Mouse (Mus musculus) megakaryocyte, embryonic 14.5 days (primary cell): ENCODE data around the gene Pbxip1. TPM values are rescaled to one million over a fixed set of nuclear protein-coding genes. Genes with fewer than 3 reads are reported as not detected.

ENCODE experiments used
- H3K27me3 ChIP-seq: replicated peaks from 2 replicates; pipeline ENCODE3; 2012; ENCODE audit warnings: inconsistent platforms
- H3K36me3 ChIP-seq: replicated peaks from 2 replicates; pipeline ENCODE3; 2012; ENCODE audit warnings: low read length, inconsistent platforms, mixed read lengths
- H3K4me1 ChIP-seq: 2 replicates; pipeline ENCODE4 v1.6.1; 2012; ENCODE audit warnings: inconsistent platforms
- H3K4me3 ChIP-seq: replicated peaks from 2 replicates; pipeline ENCODE3; 2012; ENCODE audit warnings: moderate library complexity, mild to moderate bottlenecking, inconsistent platforms
- H3K9me3 ChIP-seq: 2 replicates; pipeline ENCODE4 v1.6.1; 2012; ENCODE audit warnings: inconsistent platforms
- FLI1 ChIP-seq: IDR thresholded peaks from 2 replicates; pipeline ENCODE4 v1.6.1; 2012; ENCODE audit warnings: low read length, inconsistent platforms, mixed read lengths
- GATA1 ChIP-seq: IDR thresholded peaks from 3 replicates; pipeline ENCODE4 v1.6.1; 2012; ENCODE audit warnings: mixed read lengths, low read length, inconsistent platforms, borderline replicate concordance
- polyA plus RNA-seq: library from polyadenylated mRNA; stranded (reverse); fragments of >175 nt; gene quantifications from 2 replicates; pipeline ENCODE4 v1.2.3, GENCODE M21; 2012; ENCODE audit warnings: low replicate concordance; ENCODE audit not compliant: insufficient read depth

Gene Pbxip1
- polyA plus RNA-seq, 1 experiment: 23.0 TPM

DNA sequence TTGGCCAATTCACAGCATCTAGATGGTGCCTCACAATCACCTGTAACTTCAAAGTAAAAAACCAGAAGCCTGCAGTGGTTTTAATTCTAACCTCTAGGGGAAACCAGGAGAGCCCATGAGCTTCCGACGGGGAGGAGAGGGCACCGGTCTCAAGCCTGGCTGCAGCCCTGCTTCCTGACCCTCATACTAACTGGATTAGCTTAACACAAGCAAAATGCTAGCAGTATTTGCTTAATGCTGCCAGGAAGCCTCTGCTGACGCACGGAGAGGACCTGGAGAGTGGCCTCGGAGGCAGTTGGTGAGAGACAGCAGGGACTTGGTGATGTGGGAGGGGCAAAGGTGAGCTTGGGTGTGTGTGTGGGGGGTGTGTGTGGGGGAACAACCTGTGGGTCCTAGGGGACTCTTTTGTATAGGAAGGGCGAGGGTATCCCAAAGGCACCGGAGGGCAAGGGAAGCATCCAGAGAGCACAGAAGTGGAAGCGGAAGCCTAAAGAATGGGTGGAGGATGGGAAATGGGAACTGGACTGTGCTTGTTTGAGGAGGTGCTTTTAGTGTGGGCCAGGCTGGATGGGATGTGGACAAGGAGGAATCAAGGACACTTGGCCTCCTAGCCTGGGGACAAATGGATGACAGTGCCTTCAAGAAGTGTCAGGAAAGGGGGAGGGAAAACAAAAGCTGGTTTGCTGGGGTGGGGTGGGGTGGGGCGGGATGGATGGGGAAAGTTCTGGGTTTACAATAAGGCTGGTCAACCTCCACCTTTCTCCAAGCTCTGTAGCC is 18.1 kb downstream of the Pbxip1 start, which contains the start of gene Pmvk:
Gene Pmvk (plus strand): TSS at position 141 of the 777 bp plus-strand sequence.
- H3K4me1 ChIP-seq: peaks cover 83% of the 10 kb centered on the region
- TF ChIP-seq FLI1 (no peak), GATA1 (no peak)
- H3K4me3 ChIP-seq: no peak within 1 kb of the TSS
- no peaks in the 10 kb centered on the region for H3K27me3 ChIP-seq
- H3K9me3 ChIP-seq: no peaks in the 10 kb centered on the region
- peaks cover 3% of the 10 kb centered on the region for H3K36me3 ChIP-seq

DNA sequence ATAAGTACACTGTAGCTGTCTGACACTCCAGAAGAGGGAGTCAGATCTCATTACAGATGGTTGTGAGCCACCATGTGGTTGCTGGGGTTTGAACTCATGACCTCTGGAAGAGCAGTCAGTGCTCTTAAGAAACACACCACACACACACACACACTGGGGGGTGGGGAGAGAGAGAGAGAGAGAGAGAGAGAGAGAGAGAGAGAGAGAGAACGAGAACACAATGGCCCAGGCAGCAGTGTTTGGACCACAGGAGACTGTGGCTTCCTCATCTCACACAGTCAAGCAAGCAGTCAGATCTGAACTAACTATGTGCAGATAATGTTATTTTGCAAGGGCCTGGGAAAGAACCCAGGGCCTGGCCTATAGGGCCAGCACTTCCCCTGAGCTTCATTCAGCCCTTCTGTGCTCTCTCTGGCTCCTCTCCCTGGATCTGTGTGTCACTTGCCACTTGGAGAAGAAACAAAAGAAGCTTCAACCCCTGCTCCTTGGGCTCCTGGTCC is 19.3 kb downstream of the Pbxip1 start:
- H3K4me1 ChIP-seq: peaks cover 83% of the 10 kb centered on the region
- no peak overlapping the region for H3K4me3 ChIP-seq
- no peak for TF ChIP-seq FLI1
- TF ChIP-seq GATA1: no peak
- peaks cover 7% of the 10 kb centered on the region for H3K36me3 ChIP-seq
- H3K27me3 ChIP-seq: no peaks in the 10 kb centered on the region
- H3K9me3 ChIP-seq: no peaks in the 10 kb centered on the region

DNA sequence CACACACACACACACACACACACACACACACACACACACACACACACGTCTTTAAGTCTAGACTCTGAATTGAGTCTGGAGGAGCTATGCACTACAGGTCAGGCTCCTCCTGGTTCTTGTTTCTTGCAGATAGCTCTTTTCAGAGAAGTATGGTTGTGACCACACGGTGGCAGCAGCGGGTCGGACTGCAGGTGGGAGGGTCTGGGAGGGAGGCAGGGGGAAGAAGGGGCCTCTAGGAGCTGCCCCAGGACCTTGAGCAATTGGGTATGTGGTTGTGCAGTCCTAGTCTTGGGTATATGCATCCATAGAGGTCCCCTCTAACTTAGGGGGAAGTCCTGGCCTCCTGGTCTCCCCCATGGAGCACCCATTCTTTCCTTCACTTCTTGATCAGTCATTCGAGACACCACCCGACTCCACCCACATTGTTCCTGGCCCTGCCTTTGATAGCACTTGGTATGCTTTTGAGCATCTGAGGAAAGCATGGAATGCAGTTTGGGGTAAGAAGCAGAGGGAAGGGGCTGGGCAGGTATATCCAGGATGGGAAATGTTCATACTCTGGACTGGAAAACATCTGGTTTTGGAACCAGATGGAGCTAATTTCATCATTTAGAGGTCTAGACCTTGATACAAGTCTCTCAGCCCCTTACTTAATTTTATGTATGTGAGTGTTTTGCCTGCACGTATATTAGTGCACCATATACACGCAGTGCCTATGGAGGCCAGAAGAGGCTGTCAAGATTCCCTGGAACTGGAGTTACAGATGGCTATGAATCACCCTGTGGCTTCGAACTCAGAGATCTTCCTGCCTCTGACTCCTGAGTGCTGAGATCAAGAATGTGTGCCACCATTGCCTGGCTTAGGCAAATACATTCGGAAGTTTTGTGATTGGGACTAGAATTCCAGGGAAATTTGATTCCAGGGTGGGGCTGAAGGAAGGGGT is 20.5 kb downstream of the Pbxip1 start:
- H3K36me3 ChIP-seq: peaks cover 16% of the 10 kb centered on the region
- H3K4me1 ChIP-seq: peaks cover 79% of the 10 kb centered on the region
- no peaks in the 10 kb centered on the region for H3K9me3 ChIP-seq
- peak overlapping the region; percentile 74 for H3K4me3 ChIP-seq
- TF ChIP-seq FLI1 (no peak), GATA1 (no peak)
- no peaks in the 10 kb centered on the region for H3K27me3 ChIP-seq

DNA sequence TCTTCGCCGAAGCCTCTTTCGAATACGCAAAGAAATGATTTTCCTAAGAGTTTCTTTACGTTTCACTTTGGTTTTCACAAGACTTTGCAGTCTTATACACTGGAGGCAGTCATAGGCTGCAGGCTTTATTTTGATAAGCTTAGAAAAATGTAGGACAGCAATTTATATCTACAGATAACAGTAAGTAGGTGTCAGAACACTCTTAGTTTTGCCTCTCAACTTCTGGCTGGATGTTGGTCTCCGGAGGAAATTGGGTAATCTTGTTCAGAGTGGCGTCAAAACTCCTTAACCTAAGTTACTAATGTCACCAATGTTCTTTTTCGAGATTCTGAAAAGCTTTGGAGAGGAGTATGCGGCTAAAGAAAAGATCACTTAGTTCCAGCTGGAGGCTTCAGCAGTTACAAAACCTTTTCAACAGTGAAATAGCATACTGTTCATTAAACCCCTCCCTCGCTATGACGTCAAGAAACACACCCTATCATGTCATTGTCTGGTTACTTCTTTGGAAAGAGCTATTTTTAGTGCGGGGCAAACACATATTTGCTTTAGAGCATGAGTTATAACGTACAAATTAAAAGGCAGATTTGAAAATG is 22.0 kb downstream of the Pbxip1 start:
- TF ChIP-seq FLI1: no peak
- no peak for TF ChIP-seq GATA1
- no peaks in the 10 kb centered on the region for H3K27me3 ChIP-seq
- H3K4me1 ChIP-seq: peaks cover 67% of the 10 kb centered on the region
- H3K4me3 ChIP-seq: peak overlapping the region; percentile 98
- H3K9me3 ChIP-seq: no peaks in the 10 kb centered on the region
- peaks cover 28% of the 10 kb centered on the region for H3K36me3 ChIP-seq

DNA sequence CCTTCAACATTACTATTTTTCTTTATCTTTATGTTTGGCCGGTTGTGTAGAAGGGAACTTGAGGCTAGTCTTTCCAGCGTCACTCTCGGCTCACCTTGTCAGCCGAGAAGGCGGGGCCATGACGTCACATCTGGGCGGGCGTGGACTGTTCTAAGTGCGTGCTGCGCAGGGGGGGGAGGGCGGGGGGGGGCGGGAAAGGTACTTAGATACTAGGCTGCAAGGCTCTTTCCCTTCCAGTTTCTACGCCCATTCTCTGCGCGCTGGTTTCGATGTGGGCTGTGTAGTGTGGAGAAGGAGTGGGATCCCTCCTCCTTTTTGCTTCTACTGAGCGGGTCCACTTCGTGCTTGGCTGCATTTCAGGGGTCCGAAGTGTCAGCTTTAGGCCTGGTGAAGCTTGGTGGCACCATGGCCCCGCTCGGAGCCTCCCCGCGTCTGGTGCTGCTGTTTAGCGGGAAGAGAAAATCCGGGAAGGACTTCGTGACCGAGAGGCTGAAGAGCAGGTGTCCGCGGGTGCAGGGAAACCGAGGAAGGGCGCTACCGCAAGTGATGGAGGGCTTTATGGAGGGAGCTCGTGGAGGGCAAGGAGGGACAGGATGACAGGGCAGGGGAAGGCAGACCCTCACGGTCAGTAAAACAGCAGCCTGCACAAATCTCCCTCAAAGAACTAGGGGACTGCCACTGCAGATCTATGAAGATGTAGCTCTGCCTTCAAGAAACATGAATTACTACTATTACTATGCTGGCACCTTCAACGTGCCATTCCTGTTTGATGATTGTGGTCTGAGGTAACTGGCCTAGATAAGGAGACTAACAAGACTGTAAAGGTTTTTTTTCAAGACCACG is 22.7 kb downstream of the Pbxip1 start:
- TF ChIP-seq GATA1 (no peak), FLI1 (no peak)
- H3K36me3 ChIP-seq: peaks cover 35% of the 10 kb centered on the region

DNA sequence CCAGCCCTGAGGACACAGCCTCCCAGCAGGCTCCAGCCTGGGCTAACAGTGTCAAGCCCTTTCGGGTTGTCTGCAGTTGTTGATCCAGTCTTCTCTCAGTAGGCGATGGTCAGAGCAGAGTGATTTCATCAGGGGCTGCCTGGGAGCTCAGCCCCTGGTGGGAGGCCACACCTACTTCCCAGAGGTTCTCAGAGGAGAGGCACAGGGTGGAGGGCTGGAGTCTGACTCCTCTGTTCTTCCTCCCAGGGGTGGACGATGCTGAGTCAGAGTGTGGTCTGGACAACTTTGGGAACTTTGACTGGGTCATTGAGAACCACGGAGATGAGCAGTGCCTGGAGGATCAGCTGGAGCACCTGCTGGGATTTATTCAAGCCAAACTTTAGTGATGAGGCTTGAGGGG is 31.8 kb downstream of the Pbxip1 start:
- Histone ChIP-seq H3K27me3 (peaks cover 2% of the 10 kb centered on the region), H3K4me1 (peaks cover 30% of the 10 kb centered on the region), H3K36me3 (peaks cover 70% of the 10 kb centered on the region), H3K4me3 (no peak overlapping the region), H3K9me3 (no peaks in the 10 kb centered on the region)
- no peak for TF ChIP-seq FLI1
- no peak for TF ChIP-seq GATA1

More for the DNA sequence above, 22.7 kb downstream of the Pbxip1 start:
- H3K27me3 ChIP-seq: no peaks in the 10 kb centered on the region
- H3K4me1 ChIP-seq: peaks cover 67% of the 10 kb centered on the region
- peak overlapping the region; percentile 98 for H3K4me3 ChIP-seq
- no peaks in the 10 kb centered on the region for H3K9me3 ChIP-seq

DNA sequence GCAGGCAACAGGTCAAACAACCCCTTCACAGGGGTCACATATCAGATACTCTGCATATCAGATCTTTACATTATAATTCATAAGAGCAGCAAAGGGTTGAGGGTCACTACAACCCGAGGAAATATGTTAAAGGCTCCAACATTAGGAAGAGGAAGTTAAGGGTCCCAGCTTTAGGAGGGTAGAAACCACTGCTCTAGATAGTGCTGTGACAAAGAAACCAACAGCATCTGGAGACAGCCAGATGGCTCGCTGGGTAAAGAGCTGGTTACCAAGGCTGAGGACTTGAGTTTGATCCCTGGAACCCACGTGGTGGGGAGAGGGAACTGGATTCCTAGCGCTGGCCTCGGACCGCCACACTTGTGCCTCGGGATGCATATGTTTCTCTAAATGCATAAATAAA is 35.8 kb downstream of the Pbxip1 start:
- Histone ChIP-seq H3K4me3 (no peak overlapping the region), H3K36me3 (peaks cover 37% of the 10 kb centered on the region)
- TF ChIP-seq GATA1 (no peak), FLI1 (no peak)

DNA sequence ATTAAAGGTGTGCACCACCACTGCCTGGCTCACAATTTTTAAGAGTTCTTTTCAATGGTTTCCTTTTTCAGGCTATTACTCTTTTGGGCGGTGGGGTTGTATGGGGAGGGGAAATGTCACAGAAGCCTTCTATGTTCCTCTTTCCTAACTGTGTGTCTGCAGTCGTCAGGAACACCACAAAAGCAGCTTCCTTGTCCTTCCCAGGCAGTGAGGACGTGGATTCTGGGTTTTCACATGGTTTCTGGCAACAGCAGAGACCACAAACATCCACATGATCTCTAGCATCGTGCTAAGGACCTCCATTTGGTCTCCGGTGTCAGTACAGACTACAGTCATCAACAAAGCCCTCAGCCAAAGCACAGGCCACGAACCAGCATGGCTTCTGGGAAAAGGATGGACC is 37.3 kb downstream of the Pbxip1 start:
- H3K9me3 ChIP-seq: no peaks in the 10 kb centered on the region
- TF ChIP-seq GATA1: no peak
- TF ChIP-seq FLI1: no peak
- H3K36me3 ChIP-seq: peaks cover 21% of the 10 kb centered on the region
- peaks cover 6% of the 10 kb centered on the region for H3K27me3 ChIP-seq
- H3K4me1 ChIP-seq: peaks cover 22% of the 10 kb centered on the region
- H3K4me3 ChIP-seq: no peak overlapping the region

More for the DNA sequence above, 35.8 kb downstream of the Pbxip1 start:
- Histone ChIP-seq H3K4me1 (peaks cover 29% of the 10 kb centered on the region), H3K27me3 (peaks cover 2% of the 10 kb centered on the region), H3K9me3 (no peaks in the 10 kb centered on the region)

DNA sequence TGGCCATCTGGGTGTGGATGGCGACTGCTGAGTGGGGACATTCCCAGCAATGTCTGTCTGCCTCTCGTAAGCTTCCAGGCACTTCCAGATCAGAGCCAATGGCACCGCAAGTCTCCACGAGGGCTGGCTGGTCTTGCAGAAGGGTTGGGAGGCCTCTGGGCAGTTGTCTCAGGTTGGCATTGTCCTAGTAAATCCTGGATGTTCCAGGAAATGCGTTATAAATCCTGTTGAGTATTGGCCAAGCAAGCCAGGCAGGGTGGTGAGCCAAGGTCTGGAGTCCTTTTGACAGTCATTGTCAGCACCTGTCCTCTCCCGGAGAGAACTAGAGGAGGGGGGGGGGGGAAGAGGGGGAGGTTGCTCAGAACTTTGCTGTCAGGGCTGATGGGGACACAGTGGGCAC is 42.5 kb downstream of the Pbxip1 start:
- Histone ChIP-seq H3K27me3 (peaks cover 14% of the 10 kb centered on the region), H3K9me3 (no peaks in the 10 kb centered on the region), H3K4me1 (peaks cover 21% of the 10 kb centered on the region), H3K36me3 (no peaks in the 10 kb centered on the region), H3K4me3 (no peak overlapping the region)
- TF ChIP-seq FLI1 (no peak), GATA1 (no peak)

DNA sequence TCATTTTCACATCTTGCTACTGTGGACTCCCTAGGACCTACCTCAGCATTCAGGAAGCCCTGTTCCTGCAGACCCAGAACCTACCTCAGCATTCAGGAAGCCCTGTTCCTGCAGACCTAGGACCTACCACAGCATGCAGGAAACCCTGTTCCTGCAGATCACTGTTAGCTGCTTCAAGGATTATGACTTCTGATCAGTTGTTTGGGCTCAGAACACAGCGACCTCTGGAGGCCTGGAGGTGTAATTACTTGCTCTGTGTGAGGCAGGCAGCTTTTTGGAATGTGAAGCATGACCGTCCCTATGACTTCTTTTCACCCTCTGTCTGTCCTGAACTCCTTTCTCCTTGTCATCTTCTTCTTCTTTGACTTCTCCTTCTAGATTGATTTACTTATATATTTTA is 45.0 kb downstream of the Pbxip1 start:
- H3K4me3 ChIP-seq: peak overlapping the region; percentile 25
- H3K9me3 ChIP-seq: no peaks in the 10 kb centered on the region
- TF ChIP-seq FLI1: no peak
- TF ChIP-seq GATA1: no peak
- H3K36me3 ChIP-seq: no peaks in the 10 kb centered on the region
- H3K4me1 ChIP-seq: peaks cover 30% of the 10 kb centered on the region
- H3K27me3 ChIP-seq: peaks cover 28% of the 10 kb centered on the region
